Mouse (Mus musculus) CH12.LX (cell line): ENCODE results near the gene Gpatch11. TPM values are rescaled to one million over a fixed set of nuclear protein-coding genes. Genes with fewer than 3 reads are reported as not detected.

Experiments
- DNase-seq: peaks from one replicate; pipeline ENCODE4 v3.0.0-alpha.2; 2013; ENCODE audit errors: extremely low read depth
- H3K27ac ChIP-seq: 2 replicates; pipeline ENCODE4 v1.5.1; 2012; ENCODE audit warnings: low read depth, mild to moderate bottlenecking, control low read depth, moderate library complexity; ENCODE audit not compliant: insufficient read depth
- H3K27me3 ChIP-seq: replicated peaks from 2 replicates; pipeline ENCODE3; 2012; ENCODE audit warnings: inconsistent platforms
- H3K36me3 ChIP-seq, 2 experiments: replicated peaks in 1 of 2; 2 replicates each; pipeline versions ENCODE3 to v1.6.1; 2012; ENCODE audit warnings: inconsistent platforms in 1 of 2, low read length in 1 of 2, mild to moderate bottlenecking in 1 of 2, mixed read lengths in 1 of 2, moderate library complexity in 1 of 2; ENCODE audit not compliant: control insufficient read depth in 1 of 2, insufficient read depth in 1 of 2
- H3K4me1 ChIP-seq, 2 experiments: 2 replicates each; pipeline ENCODE4 v1.6.1; 2012; ENCODE audit warnings: inconsistent platforms in 1 of 2, moderate library complexity in 1 of 2; ENCODE audit not compliant: insufficient read depth in 2 of 2, control insufficient read depth in 1 of 2
- H3K4me2 ChIP-seq: 2 replicates; pipeline ENCODE4 v1.6.1; 2012; ENCODE audit warnings: low read depth, mild to moderate bottlenecking, control low read depth; ENCODE audit not compliant: poor library complexity, insufficient read depth, severe bottlenecking
- H3K4me3 ChIP-seq, 3 experiments: fragments of 150-350 bp in 1 of 3; sonication (generic) in 1 of 3; replicated peaks in 1 of 3; 2 replicates each; pipeline versions ENCODE3 to v1.5.1; 2011 to 2012; ENCODE audit warnings: low read depth in 2 of 3, low read length in 2 of 3, mild to moderate bottlenecking in 2 of 3, moderate library complexity in 2 of 3, control low read depth in 1 of 3, improper control_type of control experiment in 1 of 3, inconsistent platforms in 1 of 3, mixed read lengths in 1 of 3; ENCODE audit not compliant: poor library complexity in 1 of 3
- H3K79me2 ChIP-seq: replicated peaks from 2 replicates; pipeline ENCODE4 v1.6.1; 2012; ENCODE audit warnings: mild to moderate bottlenecking, moderate library complexity; ENCODE audit not compliant: control insufficient read depth, poor library complexity, insufficient read depth, severe bottlenecking; ENCODE audit errors: extremely low read depth
- H3K9ac ChIP-seq: 2 replicates; pipeline ENCODE4 v1.6.1; 2012; ENCODE audit warnings: low read depth, mild to moderate bottlenecking, control low read depth, moderate library complexity; ENCODE audit not compliant: insufficient read depth
- H3K9me3 ChIP-seq: replicated peaks from 2 replicates; pipeline ENCODE3; 2012; ENCODE audit warnings: low read length, inconsistent platforms, mixed read lengths
- BHLHE40 ChIP-seq: IDR thresholded peaks from 2 replicates; pipeline ENCODE4 v1.6.1; 2011; ENCODE audit warnings: mild to moderate bottlenecking, low read depth, low read length, improper control_type of control experiment
- CHD2 ChIP-seq: IDR thresholded peaks from 2 replicates; pipeline ENCODE4 v1.6.1; 2011; ENCODE audit warnings: low read length, improper control_type of control experiment
- CTCF ChIP-seq, 2 experiments: IDR thresholded peaks in 1 of 2; conservative IDR thresholded peaks in 1 of 2; 2 replicates each; pipeline ENCODE4 v1.5.1; 2011 to 2012; ENCODE audit warnings: low read depth in 2 of 2, low read length in 2 of 2, improper control_type of control experiment in 1 of 2, inconsistent platforms in 1 of 2, mild to moderate bottlenecking in 1 of 2, moderate library complexity in 1 of 2
- E2F4 ChIP-seq: IDR thresholded peaks from 2 replicates; pipeline ENCODE4 v1.6.1; 2011; ENCODE audit warnings: low read depth, low read length, improper control_type of control experiment; ENCODE audit not compliant: insufficient replicate concordance
- ELF1 ChIP-seq: IDR thresholded peaks from 2 replicates; pipeline ENCODE4 v1.6.1; 2014; ENCODE audit warnings: low read depth, mild to moderate bottlenecking, inconsistent platforms, low read length, improper control_type of control experiment
- GABPA ChIP-seq: IDR thresholded peaks from 2 replicates; pipeline ENCODE4 v1.6.1; 2012; ENCODE audit warnings: low read depth, low read length, improper control_type of control experiment, inconsistent platforms; ENCODE audit not compliant: insufficient replicate concordance
- IRF4 ChIP-seq: IDR thresholded peaks from 2 replicates; pipeline ENCODE4 v1.6.1; 2014; ENCODE audit warnings: low read depth, mild to moderate bottlenecking, inconsistent platforms, low read length, improper control_type of control experiment
- JUN ChIP-seq: IDR thresholded peaks from 2 replicates; pipeline ENCODE4 v1.6.1; 2011; ENCODE audit warnings: low read depth, mild to moderate bottlenecking, low read length, improper control_type of control experiment, moderate library complexity; ENCODE audit not compliant: insufficient read depth
- KAT2A ChIP-seq: IDR thresholded peaks from 2 replicates; pipeline ENCODE4 v1.6.1; 2012; ENCODE audit warnings: low read length, improper control_type of control experiment, inconsistent platforms; ENCODE audit not compliant: insufficient replicate concordance
- MAFK ChIP-seq: IDR thresholded peaks from 2 replicates; pipeline ENCODE4 v1.6.1; 2011; ENCODE audit warnings: low read length, improper control_type of control experiment; ENCODE audit not compliant: insufficient replicate concordance
- MYC ChIP-seq: IDR thresholded peaks from 2 replicates; pipeline ENCODE4 v1.6.1; 2011; ENCODE audit warnings: low read depth, mild to moderate bottlenecking, improper control_type of control experiment, low read length
- NELFE ChIP-seq: IDR thresholded peaks from 2 replicates; pipeline ENCODE4 v1.6.1; 2011; ENCODE audit warnings: low read depth, low read length, improper control_type of control experiment
- PAX5 ChIP-seq: IDR thresholded peaks from 2 replicates; pipeline ENCODE4 v1.6.1; 2012; ENCODE audit warnings: low read length, inconsistent platforms, mixed read lengths
- POLR2AphosphoS2 ChIP-seq: IDR thresholded peaks from 2 replicates; pipeline ENCODE4 v1.6.1; 2011; ENCODE audit warnings: low read depth, low read length, improper control_type of control experiment
- RAD21 ChIP-seq: IDR thresholded peaks from 2 replicates; pipeline ENCODE4 v1.6.1; 2011; ENCODE audit warnings: low read depth, mild to moderate bottlenecking, low read length, improper control_type of control experiment, moderate library complexity
- RCOR1 ChIP-seq: conservative IDR thresholded peaks from 2 replicates; pipeline ENCODE4 v1.6.1; 2012; ENCODE audit warnings: low read depth, mild to moderate bottlenecking, inconsistent platforms, low read length, improper control_type of control experiment
- SMC3 ChIP-seq: IDR thresholded peaks from 2 replicates; pipeline ENCODE4 v1.6.1; 2011; ENCODE audit warnings: low read depth, low read length, improper control_type of control experiment
- TBP ChIP-seq: conservative IDR thresholded peaks from 2 replicates; pipeline ENCODE4 v1.6.1; 2011; ENCODE audit warnings: low read depth, low read length, improper control_type of control experiment
- TCF12 ChIP-seq: IDR thresholded peaks from 2 replicates; pipeline ENCODE4 v1.6.1; 2014; ENCODE audit warnings: low read depth, mild to moderate bottlenecking, inconsistent platforms, low read length, improper control_type of control experiment
- UBTF ChIP-seq: IDR thresholded peaks from 2 replicates; pipeline ENCODE4 v1.6.1; 2012; ENCODE audit warnings: low read depth, mild to moderate bottlenecking, inconsistent platforms, low read length, improper control_type of control experiment, moderate library complexity
- USF1 ChIP-seq: IDR thresholded peaks from 2 replicates; pipeline ENCODE4 v1.6.1; 2014; ENCODE audit warnings: low read depth, mild to moderate bottlenecking, inconsistent platforms, low read length, improper control_type of control experiment
- ZKSCAN1 ChIP-seq: IDR thresholded peaks from 2 replicates; pipeline ENCODE4 v1.6.1; 2012; ENCODE audit warnings: low read depth, inconsistent platforms, low read length, improper control_type of control experiment, borderline replicate concordance
- ZMIZ1 ChIP-seq: IDR thresholded peaks from 2 replicates; pipeline ENCODE4 v1.6.1; 2012; ENCODE audit warnings: low read depth, mild to moderate bottlenecking, inconsistent platforms, low read length, improper control_type of control experiment
- dilution Hi-C: fragments of 300-500 bp; cut with MboI; formaldehyde crosslinking; loops from 2 replicates; pipeline ENCODE4 v1.14.3; 2020; ENCODE audit warnings: low sequenced_read_pairs; ENCODE audit not compliant: extremely low pct_unique_long_range_greater_than_20kb, extremely low pct_ligation_motif_present
- in situ Hi-C: fragments of 300-500 bp; cut with MboI; formaldehyde crosslinking; loops from 3 replicates; pipeline ENCODE4 v1.14.3; 2019; ENCODE audit warnings: low sequenced_read_pairs, low pct_ligation_motif_present, low pct_unique_long_range_greater_than_20kb, mixed read lengths
- polyA plus RNA-seq: library from polyadenylated mRNA; unstranded; fragments of >175 nt; gene quantifications from 2 replicates; pipeline ENCODE4 v1.2.1, GENCODE M21; 2012; ENCODE audit warnings: low read depth; ENCODE audit not compliant: insufficient read length
- total RNA-seq, 2 experiments: library from RNA; depleted of rRNA; stranded (reverse); fragments of 300-350 nt in 1 of 2; fragments of >200 nt in 1 of 2; gene quantifications; 2 replicates each; pipeline ENCODE4 v1.2.3; 2012 to 2014

Gene Gpatch11
- total and polyA plus RNA-seq, 3 experiments = 13.4 to 25.5 (median 25.1) TPM

DNA sequence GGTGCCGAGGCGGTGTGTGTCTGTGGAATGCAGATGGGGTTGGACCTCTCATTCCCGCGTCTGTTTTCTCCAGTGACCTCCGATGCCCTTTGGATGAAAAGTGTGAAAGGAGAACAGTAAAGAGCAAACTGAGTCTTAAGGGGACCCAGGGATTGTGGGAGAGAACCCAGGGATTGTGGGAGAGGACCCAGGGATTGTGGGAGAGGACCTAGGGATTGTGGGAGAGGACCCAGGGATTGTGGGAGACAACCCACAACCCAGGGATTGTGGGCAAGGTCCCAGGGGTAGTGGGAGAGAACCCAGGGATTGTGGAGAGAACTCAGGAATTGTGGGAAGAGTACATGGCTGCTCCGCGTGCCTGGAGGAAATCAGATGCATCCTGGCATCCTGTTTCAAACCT is 59.6 kb downstream of the Gpatch11 start:
- H3K9me3 ChIP-seq = no peaks in the 10 kb centered on the region
- dilution Hi-C loops = no loop called here
- H3K79me2 ChIP-seq = no peaks in the 10 kb centered on the region
- H3K4me2 ChIP-seq = peak overlapping the region; percentile 97
- no peak overlapping the region; the same call in 1 of the 2 replicates for H3K9ac ChIP-seq
- no peak for TF ChIP-seq CHD2
- no peak for TF ChIP-seq JUN
- TF ChIP-seq CTCF (conservative IDR thresholded peaks at IDR 0.05 in 1 of 2, IDR thresholded peaks at IDR 0.05 in 1 of 2; ENCODE audit: low read depth in 2 of 2, low read length in 2 of 2) = no peak
- no peak for TF ChIP-seq KAT2A
- no peak for TF ChIP-seq TBP
- TF ChIP-seq RCOR1 = no peak
- TF ChIP-seq SMC3 = no peak
- TF ChIP-seq ZKSCAN1 = no peak
- TF ChIP-seq UBTF = no peak
- no peak for TF ChIP-seq GABPA
- TF ChIP-seq RAD21 = no peak
- TF ChIP-seq NELFE = no peak
- no peak for TF ChIP-seq ZMIZ1
- no peak for TF ChIP-seq PAX5
- TF ChIP-seq E2F4 = no peak
- TF ChIP-seq, all 38 proteins: peak for 0
- Histone ChIP-seq H3K4me1 (peaks cover 0 to 2% of the 10 kb centered on the region in 2 experiments; a peak in 1 of 4 replicates), H3K27ac (no peak overlapping the region), H3K36me3 (no peaks in the 10 kb centered on the region), H3K27me3 (no peaks in the 10 kb centered on the region), H3K4me3 (no peak overlapping the region)
- in situ Hi-C loops = no loop called here
- no peak for DNase-seq

DNA sequence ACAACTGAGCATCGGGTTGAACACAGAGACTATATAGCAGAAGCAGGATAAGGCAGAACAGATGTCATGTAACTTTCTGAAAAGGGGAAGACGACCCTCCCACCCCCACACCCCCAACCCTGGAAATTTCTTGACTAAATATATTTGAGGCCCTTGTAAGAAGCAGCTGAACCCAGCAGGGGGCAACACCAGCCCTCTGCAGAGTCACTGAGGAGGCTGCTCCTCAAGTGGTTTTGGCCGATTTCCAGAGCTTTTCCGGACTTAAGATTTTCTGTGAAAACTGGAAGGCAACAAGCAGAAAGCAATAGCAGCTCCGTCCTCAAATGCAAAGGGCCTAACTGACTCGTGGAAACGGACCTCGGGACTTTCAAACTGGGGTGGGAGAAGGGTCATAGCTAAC is 60.0 kb downstream of the Gpatch11 start:
- peak; percentile 29 for DNase-seq
- Histone ChIP-seq H3K4me3 (peak overlapping the region in 1 of 3 experiments; percentile 38), H3K4me2 (peak overlapping the region; percentile 97), H3K9ac (peak overlapping the region; percentile 69), H3K4me1 (peaks cover 0 to 2% of the 10 kb centered on the region in 2 experiments; a peak in 1 of 4 replicates), H3K9me3 (no peaks in the 10 kb centered on the region), H3K79me2 (no peaks in the 10 kb centered on the region), H3K27ac (no peak overlapping the region), H3K36me3 (no peaks in the 10 kb centered on the region), H3K27me3 (no peaks in the 10 kb centered on the region)
- no peak for TF ChIP-seq BHLHE40
- TF ChIP-seq ELF1 = 0 out of 2 replicates have a peak, but pooled peaks have one; percentile 6
- TF ChIP-seq USF1 = no peak
- TF ChIP-seq TBP = no peak
- TF ChIP-seq MYC = no peak
- TF ChIP-seq PAX5 = no peak
- no peak for TF ChIP-seq MAFK
- no peak for TF ChIP-seq ZKSCAN1
- no peak for TF ChIP-seq CHD2
- TF ChIP-seq TCF12 = no peak
- TF ChIP-seq SMC3 = peak; percentile 64
- TF ChIP-seq NELFE = no peak
- peak; percentile 71 for TF ChIP-seq RAD21
- TF ChIP-seq POLR2AphosphoS2 = no peak
- no peak for TF ChIP-seq E2F4
- TF ChIP-seq CTCF (conservative IDR thresholded peaks at IDR 0.05 in 1 of 2, IDR thresholded peaks at IDR 0.05 in 1 of 2; ENCODE audit: low read depth in 2 of 2, low read length in 2 of 2) = peak in 1 of 2 experiments; percentile 76; a peak in 2 of 4 replicates
- TF ChIP-seq IRF4 = peak; percentile 40; the same call in 1 of the 2 replicates
- in situ Hi-C loops = no loop called here
- dilution Hi-C loops = no loop called here
